Mouse (Mus musculus): ENCODE measurements around the gene Itgam.

GRCm38 (mm10) chr7:128032290-128032988 is 30.0 kb upstream of the Itgam start:
- TF ChIP-seq CTCF (IDR thresholded peaks at IDR 0.05; ENCODE audit: extremely low read depth, insufficient read depth, low read length) = no peak
- TF ChIP-seq POLR2A (IDR thresholded peaks at IDR 0.05; ENCODE audit: extremely low read depth, insufficient read depth, low read length) = no peak
